Comparison of ENCODE assay signal across 17 mouse cellular contexts in the genomic region with DNA sequence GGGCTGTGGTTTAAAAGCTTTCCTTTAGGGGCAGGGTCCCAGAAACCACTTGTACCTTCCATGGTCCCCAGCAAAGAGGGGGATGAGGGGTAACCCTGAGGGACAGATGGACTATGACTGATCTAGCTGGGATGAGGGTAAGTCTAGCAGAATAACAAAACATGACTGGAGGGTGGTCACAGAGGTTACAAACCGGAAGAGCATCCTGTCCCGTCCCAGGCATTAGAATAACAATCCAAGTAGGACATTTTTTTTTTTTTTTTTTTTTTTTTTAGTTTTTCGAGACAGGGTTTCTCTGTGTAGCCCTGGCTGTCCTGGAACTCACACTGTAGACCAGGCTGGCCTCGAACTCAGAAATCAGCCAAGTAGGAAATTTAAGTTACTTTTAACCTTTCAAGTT. TPM values are rescaled to one million over a fixed set of nuclear protein-coding genes. Genes with fewer than 3 reads are reported as not detected.
DNase-seq lines count a peak whose midpoint lies in the region; ATAC-seq and TF ChIP-seq lines count a peak whose summit lies in the region.
"Had no signal": no experiment of that assay in that cellular context is flagged by ENCODE, and none has a peak within 500 bp of the region (broad histone marks: within the 10 kb centered on the region; RNA-seq: fewer than 3 reads in every experiment).

No protein-coding gene starts in this region.

- no peaks in the 10 kb centered on the region for H3K9me3 ChIP-seq in erythroblast, embryonic 14.5 days (ENCODE audit: control insufficient read depth, low read length)
- H3K9me3 ChIP-seq in kidney, embryonic 15.5 days (replicated peaks): no peaks in the 10 kb centered on the region
- no peaks in the 10 kb centered on the region for H3K9me3 ChIP-seq in ES-E14 (ENCODE audit: control insufficient read depth, insufficient read depth, low read depth, low read length)
- H3K9me3 ChIP-seq in liver, embryonic 14.5 days (ENCODE audit: control insufficient read depth, low read length): no peaks in the 10 kb centered on the region

- H3K27me3 ChIP-seq in erythroblast, embryonic 14.5 days (ENCODE audit: control insufficient read depth): no peaks in the 10 kb centered on the region
- H3K27me3 ChIP-seq in kidney, embryonic 15.5 days: no peaks in the 10 kb centered on the region
- no peaks in the 10 kb centered on the region for H3K27me3 ChIP-seq in kidney, adult 2 months (replicated peaks; ENCODE audit: control insufficient read depth, insufficient read depth, low read length)
- H3K27me3 ChIP-seq in liver, embryonic 14.5 days (ENCODE audit: control insufficient read depth, insufficient read depth, low read length): no peaks in the 10 kb centered on the region

- peak overlapping the region; percentile 70 for H3K4me3 ChIP-seq in erythroblast, embryonic 14.5 days (replicated peaks)
- H3K4me3 ChIP-seq in kidney, embryonic 15.5 days (replicated peaks): peak overlapping the region; percentile 21
- H3K4me3 ChIP-seq in kidney, adult 2 months (ENCODE audit: insufficient read depth, low read depth, low read length): no peak overlapping the region
- peak overlapping the region; percentile 45 to 89; a peak in 3 of 4 replicates for H3K4me3 ChIP-seq in ES-E14 (ENCODE audit: insufficient read depth in 1 of 2, low read depth in 1 of 2, low read length in 2 of 2, poor library complexity in 1 of 2, severe bottlenecking in 1 of 2)
- peak overlapping the region in 1 of 2 experiments; percentile 49; a peak in 1 of 4 replicates for H3K4me3 ChIP-seq in liver, embryonic 14.5 days (ENCODE audit: insufficient read depth in 1 of 2, low read depth in 2 of 2, low read length in 2 of 2)

- TF ChIP-seq EP300 in liver, embryonic 14.5 days (IDR thresholded peaks at IDR 0.05; ENCODE audit: low read depth): no peak

- H3K4me2 ChIP-seq in kidney, embryonic 15.5 days: peak overlapping the region; percentile 45; the same call in 1 of the 2 replicates
- peak overlapping the region; percentile 73 for H3K4me2 ChIP-seq in liver, embryonic 14.5 days (ENCODE audit: low read depth)

- WGBS in kidney, embryonic 15.5 days: 66% methylated on average over 4 of the region's 4 CpGs
- WGBS in kidney, adult 2 months: 69% methylated on average over 4 of the region's 4 CpGs
- 83% methylated on average over 4 of the region's 4 CpGs for WGBS in liver, embryonic 14.5 days (ENCODE audit: insufficient replicate concordance)

- no peak for DNase-seq in kidney, adult 2 months
- DNase-seq in ES-E14 (ENCODE audit: low read depth, low spot score): no peak
- DNase-seq in liver, embryonic 14.5 days (ENCODE audit: low read depth in 3 of 3, low spot score in 3 of 3): no peak
- no peak for DNase-seq in kidney, postnatal 10 days
- no peak for DNase-seq in right cerebral cortex, postnatal 4 days
- DNase-seq: adrenal gland, adult 2 months; cerebellum, adult 9-10 months; gastrocnemius, postnatal 36 days; right cerebral cortex, adult 18-20 months had no signal

- H3K9ac ChIP-seq in kidney, embryonic 15.5 days: no peak overlapping the region
- peak overlapping the region; percentile 56; the same call in 1 of the 2 replicates for H3K9ac ChIP-seq in ES-E14 (ENCODE audit: insufficient read depth, low read depth, low read length, poor library complexity, severe bottlenecking)
- no peak overlapping the region for H3K9ac ChIP-seq in liver, embryonic 14.5 days (replicated peaks)

- no peak for TF ChIP-seq CTCF in kidney, adult 2 months (conservative IDR thresholded peaks at IDR 0.05; ENCODE audit: insufficient read depth, insufficient read length, low read depth, low read length)
- no peak for TF ChIP-seq CTCF in liver, embryonic 14.5 days (IDR thresholded peaks at IDR 0.05; ENCODE audit: low read depth)

- TF ChIP-seq POLR2A in kidney, adult 2 months (IDR thresholded peaks at IDR 0.05; ENCODE audit: low read depth, low read length): no peak

- no peak for ATAC-seq in erythroblast, adult 5-6 weeks (replicated peaks; ENCODE audit: low FRiP score, poor library complexity, severe bottlenecking)
- ATAC-seq in kidney, embryonic 15.5 days (replicated peaks; ENCODE audit: low FRiP score): no peak
- no peak for ATAC-seq in liver, embryonic 14.5 days (ENCODE audit: insufficient read depth)
- ATAC-seq: lung, postnatal 0 days had no signal

- H3K4me1 ChIP-seq in erythroblast, embryonic 14.5 days (ENCODE audit: control insufficient read depth): peaks cover 45% of the 10 kb centered on the region
- H3K4me1 ChIP-seq in kidney, embryonic 15.5 days: peaks cover 11% of the 10 kb centered on the region
- H3K4me1 ChIP-seq in kidney, adult 2 months (ENCODE audit: control insufficient read depth, insufficient read depth, low read length): no peaks in the 10 kb centered on the region; the same call in 1 of the 2 replicates
- peaks cover 2 to 6% of the 10 kb centered on the region in 2 experiments; a peak in 1 of 4 replicates for H3K4me1 ChIP-seq in ES-E14 (ENCODE audit: control insufficient read depth in 2 of 2, insufficient read depth in 2 of 2, low read length in 2 of 2, poor library complexity in 1 of 2)
- peaks cover 9 to 10% of the 10 kb centered on the region in 2 experiments for H3K4me1 ChIP-seq in liver, embryonic 14.5 days (replicated peaks; ENCODE audit: control insufficient read depth in 2 of 2, insufficient read depth in 2 of 2, low read length in 1 of 2)

- H3K36me3 ChIP-seq in erythroblast, embryonic 14.5 days (ENCODE audit: control insufficient read depth): peaks cover 56% of the 10 kb centered on the region
- H3K36me3 ChIP-seq in kidney, embryonic 15.5 days: peaks cover 50% of the 10 kb centered on the region
- no peaks in the 10 kb centered on the region for H3K36me3 ChIP-seq in kidney, adult 2 months (ENCODE audit: control insufficient read depth, insufficient read depth, low read length)
- H3K36me3 ChIP-seq in ES-E14 (ENCODE audit: control insufficient read depth, insufficient read depth, low read length, poor library complexity, severe bottlenecking): peaks cover 38% of the 10 kb centered on the region
- H3K36me3 ChIP-seq in liver, embryonic 14.5 days (replicated peaks; ENCODE audit: control insufficient read depth, insufficient read depth, low read depth): peaks cover 30% of the 10 kb centered on the region

- in situ Hi-C loops in ES-E14 (cut with MboI; ENCODE audit: low sequenced_read_pairs in 2 of 2, unreplicated experiment in 2 of 2): no loop called here

- no peak overlapping the region for H3K27ac ChIP-seq in kidney, embryonic 15.5 days
- no peak overlapping the region for H3K27ac ChIP-seq in kidney, adult 2 months (ENCODE audit: insufficient read depth, low read depth, low read length)
- no peak overlapping the region for H3K27ac ChIP-seq in ES-E14 (ENCODE audit: insufficient read depth, low read depth, low read length, poor library complexity, severe bottlenecking)
- H3K27ac ChIP-seq in liver, embryonic 14.5 days: no peak overlapping the region
- H3K27ac ChIP-seq: kidney, postnatal 0 days had no signal

RNA-seq across cellular contexts. Expression of a gene that starts 3.1 kb away (rescaled TPM):
- 7.1 and 9.1 TPM in 2 replicates for polyA plus RNA-seq in erythroblast, embryonic 14.5 days (2012)
- 13.1 and 15.9 TPM in 2 replicates for total RNA-seq in erythroblast, adult 5-6 weeks (2015; ENCODE audit: low replicate concordance)
- 9.6 and 11.3 TPM in 2 replicates for total RNA-seq in erythroblast, adult 5-6 weeks (2017; ENCODE audit: low replicate concordance)
- polyA plus RNA-seq in kidney, embryonic 15.5 days (2015; fragmentation: Nextera tagmentation; extraction: Ambion mirVana): 42.0 and 47.0 TPM in 2 replicates
- 6.7 and 7.3 TPM in 2 replicates for polyA plus RNA-seq in kidney, adult 2 months (2012; rRNA removed)
- 82.2 and 127 TPM in 2 replicates for total RNA-seq in ES-E14 (2012; rRNA removed)
- polyA plus RNA-seq in liver, embryonic 14.5 days (2012; rRNA removed): 24.6 and 25.4 TPM in 2 replicates
- 15.0 and 18.2 TPM in 2 replicates for polyA plus RNA-seq in liver, embryonic 14.5 days (2014; fragmentation: Nextera tagmentation; extraction: Ambion mirVana)

RNA-seq across cellular contexts. Expression of a gene that starts 4.9 kb away (rescaled TPM):
- 2.8 and 3.4 TPM in 2 replicates for polyA plus RNA-seq in erythroblast, embryonic 14.5 days (2012)
- 6.3 and 16.3 TPM in 2 replicates for total RNA-seq in erythroblast, adult 5-6 weeks (2015; ENCODE audit: low replicate concordance)
- 7.1 and 8.3 TPM in 2 replicates for total RNA-seq in erythroblast, adult 5-6 weeks (2017; ENCODE audit: low replicate concordance)
- 66.9 and 67.5 TPM in 2 replicates for polyA plus RNA-seq in kidney, embryonic 15.5 days (2015; fragmentation: Nextera tagmentation; extraction: Ambion mirVana)
- polyA plus RNA-seq in kidney, adult 2 months (2012; rRNA removed): 41.5 and 45.3 TPM in 2 replicates
- 31.5 and 52.5 TPM in 2 replicates for total RNA-seq in ES-E14 (2012; rRNA removed)
- 26.2 TPM in 2 replicates for polyA plus RNA-seq in liver, embryonic 14.5 days (2012; rRNA removed)
- 25.5 and 29.5 TPM in 2 replicates for polyA plus RNA-seq in liver, embryonic 14.5 days (2014; fragmentation: Nextera tagmentation; extraction: Ambion mirVana)

RNA-seq across cellular contexts. Expression of a gene that starts 10.4 kb away (rescaled TPM):
- polyA plus RNA-seq in erythroblast, embryonic 14.5 days (2012): 8.1 and 9.1 TPM in 2 replicates
- total RNA-seq in erythroblast, adult 5-6 weeks (2015; ENCODE audit: low replicate concordance): 48.1 and 55.3 TPM in 2 replicates
- 5.7 and 8.9 TPM in 2 replicates for total RNA-seq in erythroblast, adult 5-6 weeks (2017; ENCODE audit: low replicate concordance)
- polyA plus RNA-seq in kidney, embryonic 15.5 days (2015; fragmentation: Nextera tagmentation; extraction: Ambion mirVana): 283 and 294 TPM in 2 replicates
- polyA plus RNA-seq in kidney, adult 2 months (2012; rRNA removed): 34.5 and 61.6 TPM in 2 replicates
- 185 and 242 TPM in 2 replicates for total RNA-seq in ES-E14 (2012; rRNA removed)
- 40.5 and 83.2 TPM in 2 replicates for polyA plus RNA-seq in liver, embryonic 14.5 days (2012; rRNA removed)
- 139 TPM in 2 replicates for polyA plus RNA-seq in liver, embryonic 14.5 days (2014; fragmentation: Nextera tagmentation; extraction: Ambion mirVana)

RNA-seq across cellular contexts. Expression of a gene that starts 22.5 kb away (rescaled TPM):
- 0.02 TPM in 1 of 2 replicates, not detected in the other for polyA plus RNA-seq in erythroblast, embryonic 14.5 days (2012)
- total RNA-seq in erythroblast, adult 5-6 weeks (2015; ENCODE audit: low replicate concordance): 1.0 and 1.2 TPM in 2 replicates
- 2.5 and 3.2 TPM in 2 replicates for total RNA-seq in erythroblast, adult 5-6 weeks (2017; ENCODE audit: low replicate concordance)
- 0.13 and 0.14 TPM in 2 replicates for polyA plus RNA-seq in kidney, embryonic 15.5 days (2015; fragmentation: Nextera tagmentation; extraction: Ambion mirVana)
- polyA plus RNA-seq in kidney, adult 2 months (2012; rRNA removed): 0.05 TPM in 1 of 2 replicates, not detected in the other
- 0.13 and 0.26 TPM in 2 replicates for total RNA-seq in ES-E14 (2012; rRNA removed)
- 0.04 and 0.06 TPM in 2 replicates for polyA plus RNA-seq in liver, embryonic 14.5 days (2012; rRNA removed)
- 0.06 TPM in 1 of 2 replicates, not detected in the other for polyA plus RNA-seq in liver, embryonic 14.5 days (2014; fragmentation: Nextera tagmentation; extraction: Ambion mirVana)
- total RNA-seq: adrenal gland, adult 2 months; gastrocnemius, postnatal 36 days; megakaryocyte-erythroid progenitor cell, adult 5-6 weeks had no signal
- polyA plus RNA-seq: adrenal gland, adult 2 months; intestine, embryonic 14.5 days; urinary bladder, adult 2 months had no signal

RNA-seq across cellular contexts. Expression of a gene that starts 22.9 kb away (rescaled TPM):
- polyA plus RNA-seq in erythroblast, embryonic 14.5 days (2012): 24.4 and 25.6 TPM in 2 replicates
- 514 and 565 TPM in 2 replicates for total RNA-seq in erythroblast, adult 5-6 weeks (2015; ENCODE audit: low replicate concordance)
- total RNA-seq in erythroblast, adult 5-6 weeks (2017; ENCODE audit: low replicate concordance): 620 and 633 TPM in 2 replicates
- 12.2 and 13.8 TPM in 2 replicates for polyA plus RNA-seq in kidney, embryonic 15.5 days (2015; fragmentation: Nextera tagmentation; extraction: Ambion mirVana)
- 22.1 and 24.8 TPM in 2 replicates for polyA plus RNA-seq in kidney, adult 2 months (2012; rRNA removed)
- 12.9 and 13.7 TPM in 2 replicates for total RNA-seq in ES-E14 (2012; rRNA removed)
- polyA plus RNA-seq in liver, embryonic 14.5 days (2012; rRNA removed): 57.2 and 60.6 TPM in 2 replicates
- 37.0 and 42.0 TPM in 2 replicates for polyA plus RNA-seq in liver, embryonic 14.5 days (2014; fragmentation: Nextera tagmentation; extraction: Ambion mirVana)
